Mouse (Mus musculus): Measurements from ENCODE around the gene Unc79. TPM values are rescaled to one million over a fixed set of nuclear protein-coding genes. Genes with fewer than 3 reads are reported as not detected.

Unc79 gene
- polyA plus RNA-seq, 1 experiment: 0.27 TPM

DNA sequence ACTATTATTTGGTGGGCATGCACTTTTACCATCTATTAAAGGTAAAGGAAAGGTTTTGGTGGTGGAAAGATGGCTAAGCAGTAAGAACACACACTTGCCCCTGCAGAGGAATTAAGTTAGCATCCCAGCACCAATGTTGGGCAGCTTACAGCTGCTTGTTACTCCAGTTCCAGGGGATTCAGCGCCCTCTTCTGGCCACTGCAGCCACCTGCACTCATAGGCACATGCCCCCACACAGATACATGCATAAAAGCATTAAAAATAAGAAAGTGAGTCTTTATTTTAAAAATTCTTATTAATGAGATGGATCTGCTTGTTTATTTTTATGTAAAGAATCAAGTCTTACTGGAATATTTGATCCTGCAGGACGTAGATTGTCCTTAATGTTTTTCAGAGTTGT lies 206.3 kb downstream of the Unc79 start:
- no peaks in the 10 kb centered on the region for H3K4me1 ChIP-seq (ENCODE audit: control insufficient read depth, insufficient read depth, low read length)
- H3K9ac ChIP-seq (ENCODE audit: low read depth, poor library complexity, severe bottlenecking): no peak overlapping the region
- H3K36me3 ChIP-seq (ENCODE audit: control insufficient read depth, insufficient read depth, low read length, poor library complexity, severe bottlenecking): no peaks in the 10 kb centered on the region
- no peaks in the 10 kb centered on the region for H3K27me3 ChIP-seq (ENCODE audit: control insufficient read depth, insufficient read depth, low read length, poor library complexity, severe bottlenecking)
- H3K9me3 ChIP-seq (replicated peaks; ENCODE audit: control insufficient read depth, insufficient read depth, low read length, poor library complexity, severe bottlenecking): no peaks in the 10 kb centered on the region
- H3K4me3 ChIP-seq (ENCODE audit: low read depth, low read length): no peak overlapping the region
- H3K27ac ChIP-seq (ENCODE audit: insufficient read depth, low read length): no peak overlapping the region
- TF ChIP-seq POLR2A (IDR thresholded peaks at IDR 0.05; ENCODE audit: insufficient read depth, low read length): no peak
- TF ChIP-seq CTCF (IDR thresholded peaks at IDR 0.05; ENCODE audit: low read depth, low read length): peak; percentile 51
- TF ChIP-seq EP300 (IDR thresholded peaks at IDR 0.05; ENCODE audit: insufficient read depth, low read depth, low read length): no peak

DNA sequence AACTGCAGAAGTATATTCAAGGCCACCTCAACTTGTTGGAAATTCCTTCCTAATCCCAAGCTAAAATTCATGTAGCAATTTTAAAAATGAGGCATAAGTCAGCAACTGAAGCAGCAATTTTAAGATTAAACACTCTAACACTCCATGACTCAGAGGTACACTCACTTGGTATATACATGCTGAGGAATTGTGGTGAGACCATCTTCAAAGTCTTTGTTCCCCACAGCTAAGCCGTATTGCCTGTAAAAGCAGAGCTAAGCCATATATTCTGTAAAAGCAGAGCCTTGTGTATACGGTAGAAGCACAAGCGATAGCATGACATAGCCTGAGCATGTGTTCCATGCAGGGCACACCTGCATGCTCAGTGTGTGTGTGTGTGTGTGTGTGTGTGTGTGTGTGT lies 206.7 kb downstream of the Unc79 start:
- no peak overlapping the region for H3K9ac ChIP-seq (ENCODE audit: low read depth, poor library complexity, severe bottlenecking)
- H3K9me3 ChIP-seq (replicated peaks; ENCODE audit: control insufficient read depth, insufficient read depth, low read length, poor library complexity, severe bottlenecking): no peaks in the 10 kb centered on the region
- H3K4me1 ChIP-seq (ENCODE audit: control insufficient read depth, insufficient read depth, low read length): no peaks in the 10 kb centered on the region
- no peaks in the 10 kb centered on the region for H3K36me3 ChIP-seq (ENCODE audit: control insufficient read depth, insufficient read depth, low read length, poor library complexity, severe bottlenecking)
- H3K27ac ChIP-seq (ENCODE audit: insufficient read depth, low read length): no peak overlapping the region
- no peaks in the 10 kb centered on the region for H3K27me3 ChIP-seq (ENCODE audit: control insufficient read depth, insufficient read depth, low read length, poor library complexity, severe bottlenecking)
- TF ChIP-seq POLR2A (IDR thresholded peaks at IDR 0.05; ENCODE audit: insufficient read depth, low read length) (no peak), EP300 (IDR thresholded peaks at IDR 0.05; ENCODE audit: insufficient read depth, low read depth, low read length) (no peak), CTCF (IDR thresholded peaks at IDR 0.05; ENCODE audit: low read depth, low read length) (no peak)
- H3K4me3 ChIP-seq (ENCODE audit: low read depth, low read length): no peak overlapping the region

DNA sequence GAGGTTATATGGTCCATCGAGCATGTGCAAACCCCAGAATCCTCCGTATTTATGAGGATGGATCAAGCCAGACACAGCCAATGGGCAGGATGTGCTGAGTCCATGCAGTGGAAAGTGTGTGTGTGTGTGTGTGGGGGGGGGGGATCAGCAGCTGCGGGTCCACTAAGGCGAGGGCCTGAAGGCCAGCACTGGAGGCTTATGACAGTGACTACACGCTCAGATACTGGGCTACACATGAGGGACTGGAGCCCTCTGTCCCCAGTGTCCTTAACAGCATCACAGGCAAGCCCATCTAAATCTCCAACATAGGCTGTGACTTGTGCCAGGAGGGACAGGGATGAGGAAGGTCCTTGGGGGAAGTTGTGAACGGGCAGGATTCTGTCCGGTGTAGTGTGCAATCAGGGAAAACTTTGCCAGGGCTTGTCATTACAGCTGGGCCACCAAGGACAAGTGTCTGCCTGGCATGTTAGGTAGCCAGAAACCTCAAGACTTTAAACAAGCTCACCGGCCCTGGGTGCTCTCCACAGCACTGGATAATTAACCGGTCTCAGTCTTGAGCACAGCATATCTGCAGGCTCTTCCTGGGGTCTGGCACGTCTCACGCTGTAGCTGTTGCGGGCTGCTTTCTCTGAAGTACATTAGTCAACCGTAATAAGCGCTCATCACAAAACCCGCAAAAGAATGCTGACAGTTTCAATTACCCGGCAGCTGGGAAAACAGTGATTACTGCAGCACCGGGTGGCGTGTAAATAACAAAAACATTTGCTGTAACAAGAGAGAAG lies 208.7 kb downstream of the Unc79 start:
- Histone ChIP-seq H3K9me3 (replicated peaks; ENCODE audit: control insufficient read depth, insufficient read depth, low read length, poor library complexity, severe bottlenecking) (no peaks in the 10 kb centered on the region), H3K4me3 (ENCODE audit: low read depth, low read length) (no peak overlapping the region), H3K4me1 (ENCODE audit: control insufficient read depth, insufficient read depth, low read length) (no peaks in the 10 kb centered on the region), H3K9ac (ENCODE audit: low read depth, poor library complexity, severe bottlenecking) (no peak overlapping the region), H3K27ac (ENCODE audit: insufficient read depth, low read length) (no peak overlapping the region), H3K27me3 (ENCODE audit: control insufficient read depth, insufficient read depth, low read length, poor library complexity, severe bottlenecking) (no peaks in the 10 kb centered on the region), H3K36me3 (ENCODE audit: control insufficient read depth, insufficient read depth, low read length, poor library complexity, severe bottlenecking) (no peaks in the 10 kb centered on the region)
- TF ChIP-seq POLR2A (IDR thresholded peaks at IDR 0.05; ENCODE audit: insufficient read depth, low read length) (no peak), CTCF (IDR thresholded peaks at IDR 0.05; ENCODE audit: low read depth, low read length) (no peak), EP300 (IDR thresholded peaks at IDR 0.05; ENCODE audit: insufficient read depth, low read depth, low read length) (no peak)

DNA sequence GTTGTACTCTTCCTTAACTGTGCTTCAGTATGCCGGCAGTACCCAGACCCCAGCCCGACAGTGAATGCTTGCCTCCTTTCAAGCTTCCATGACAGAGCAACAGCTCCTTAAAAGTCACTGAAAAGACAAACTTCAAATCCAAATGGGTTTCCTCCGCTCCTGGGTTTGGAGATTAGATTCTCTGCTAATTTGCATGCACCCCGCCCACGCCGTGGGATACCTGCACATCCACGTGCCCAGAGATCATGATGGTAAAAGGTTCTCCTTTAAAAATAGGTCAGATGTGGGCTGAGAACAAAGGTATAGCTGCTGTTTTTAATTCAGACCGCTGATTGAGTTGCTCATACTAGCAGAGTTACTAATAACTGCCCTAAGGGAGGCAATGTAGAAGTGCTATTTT lies 210.4 kb downstream of the Unc79 start:
- Histone ChIP-seq H3K9ac (ENCODE audit: low read depth, poor library complexity, severe bottlenecking) (no peak overlapping the region), H3K27me3 (ENCODE audit: control insufficient read depth, insufficient read depth, low read length, poor library complexity, severe bottlenecking) (no peaks in the 10 kb centered on the region), H3K4me3 (ENCODE audit: low read depth, low read length) (no peak overlapping the region), H3K4me1 (ENCODE audit: control insufficient read depth, insufficient read depth, low read length) (no peaks in the 10 kb centered on the region), H3K27ac (ENCODE audit: insufficient read depth, low read length) (no peak overlapping the region), H3K36me3 (ENCODE audit: control insufficient read depth, insufficient read depth, low read length, poor library complexity, severe bottlenecking) (no peaks in the 10 kb centered on the region), H3K9me3 (replicated peaks; ENCODE audit: control insufficient read depth, insufficient read depth, low read length, poor library complexity, severe bottlenecking) (no peaks in the 10 kb centered on the region)
- no peak for TF ChIP-seq CTCF (IDR thresholded peaks at IDR 0.05; ENCODE audit: low read depth, low read length)
- TF ChIP-seq POLR2A (IDR thresholded peaks at IDR 0.05; ENCODE audit: insufficient read depth, low read length): no peak
- no peak for TF ChIP-seq EP300 (IDR thresholded peaks at IDR 0.05; ENCODE audit: insufficient read depth, low read depth, low read length)

DNA sequence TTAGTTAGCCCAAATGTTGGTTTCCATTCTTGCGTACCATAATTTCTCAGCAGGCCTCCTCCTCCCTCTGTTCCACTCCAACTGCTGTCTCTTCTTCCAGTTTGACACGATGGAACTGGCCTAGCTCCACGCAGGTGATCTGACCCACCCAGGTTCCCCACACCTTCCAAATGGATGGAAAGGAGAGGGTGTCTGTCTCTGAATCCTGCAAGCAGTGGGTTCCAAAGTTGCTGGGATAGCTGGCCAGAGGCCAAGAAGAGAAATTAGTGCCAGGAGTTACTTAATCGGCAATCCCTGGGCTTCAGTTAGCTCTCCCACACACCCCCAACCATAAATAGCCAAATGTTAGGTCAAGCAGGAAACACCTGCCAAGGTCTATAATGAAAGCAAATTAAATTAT lies 212.1 kb downstream of the Unc79 start:
- no peak overlapping the region for H3K27ac ChIP-seq (ENCODE audit: insufficient read depth, low read length)
- no peak for TF ChIP-seq POLR2A (IDR thresholded peaks at IDR 0.05; ENCODE audit: insufficient read depth, low read length)
- TF ChIP-seq EP300 (IDR thresholded peaks at IDR 0.05; ENCODE audit: insufficient read depth, low read depth, low read length): no peak
- no peak for TF ChIP-seq CTCF (IDR thresholded peaks at IDR 0.05; ENCODE audit: low read depth, low read length)
- H3K4me3 ChIP-seq (ENCODE audit: low read depth, low read length): no peak overlapping the region
- H3K27me3 ChIP-seq (ENCODE audit: control insufficient read depth, insufficient read depth, low read length, poor library complexity, severe bottlenecking): no peaks in the 10 kb centered on the region
- no peaks in the 10 kb centered on the region for H3K36me3 ChIP-seq (ENCODE audit: control insufficient read depth, insufficient read depth, low read length, poor library complexity, severe bottlenecking)
- no peaks in the 10 kb centered on the region for H3K4me1 ChIP-seq (ENCODE audit: control insufficient read depth, insufficient read depth, low read length)
- no peak overlapping the region for H3K9ac ChIP-seq (ENCODE audit: low read depth, poor library complexity, severe bottlenecking)
- H3K9me3 ChIP-seq (replicated peaks; ENCODE audit: control insufficient read depth, insufficient read depth, low read length, poor library complexity, severe bottlenecking): no peaks in the 10 kb centered on the region

DNA sequence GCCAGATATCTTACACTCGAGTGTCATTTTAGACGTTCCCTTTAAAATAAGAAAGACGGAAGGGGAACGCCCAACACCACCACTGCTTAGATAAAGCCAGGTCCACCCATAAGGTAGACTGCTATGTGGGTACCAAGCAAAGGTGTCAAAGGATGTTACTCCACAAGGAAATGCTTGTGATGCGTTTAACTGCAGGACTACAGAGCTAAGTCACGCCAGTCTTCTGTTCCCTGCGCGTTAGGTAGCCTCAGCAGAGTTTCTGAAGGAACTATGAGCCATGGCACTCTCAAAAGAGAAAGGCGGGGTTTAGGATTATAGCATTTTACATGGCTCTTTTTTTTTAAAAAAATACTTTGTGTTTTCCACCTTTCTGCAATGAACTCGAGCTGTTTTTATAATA lies 214.9 kb downstream of the Unc79 start:
- no peaks in the 10 kb centered on the region for H3K27me3 ChIP-seq (ENCODE audit: control insufficient read depth, insufficient read depth, low read length, poor library complexity, severe bottlenecking)
- H3K4me3 ChIP-seq (ENCODE audit: low read depth, low read length): no peak overlapping the region
- no peaks in the 10 kb centered on the region for H3K4me1 ChIP-seq (ENCODE audit: control insufficient read depth, insufficient read depth, low read length)
- H3K27ac ChIP-seq (ENCODE audit: insufficient read depth, low read length): no peak overlapping the region
- H3K36me3 ChIP-seq (ENCODE audit: control insufficient read depth, insufficient read depth, low read length, poor library complexity, severe bottlenecking): no peaks in the 10 kb centered on the region
- no peaks in the 10 kb centered on the region for H3K9me3 ChIP-seq (replicated peaks; ENCODE audit: control insufficient read depth, insufficient read depth, low read length, poor library complexity, severe bottlenecking)
- TF ChIP-seq EP300 (IDR thresholded peaks at IDR 0.05; ENCODE audit: insufficient read depth, low read depth, low read length): no peak
- no peak for TF ChIP-seq CTCF (IDR thresholded peaks at IDR 0.05; ENCODE audit: low read depth, low read length)
- no peak for TF ChIP-seq POLR2A (IDR thresholded peaks at IDR 0.05; ENCODE audit: insufficient read depth, low read length)
- no peak overlapping the region for H3K9ac ChIP-seq (ENCODE audit: low read depth, poor library complexity, severe bottlenecking)

Measured in ES-Bruce4 (cell line).